Mouse (Mus musculus) spleen, postnatal 10 days (tissue): ENCODE measurements around the gene Ptpra.

ENCODE experiments used
- DNase-seq, 2 experiments: peaks; one replicate each; pipeline ENCODE4 v3.0.0; 2021 to 2022; ENCODE audit warnings: low spot score in 2 of 2

The Ptpra gene

GRCm38 (mm10) chr2:130449794-130450433 lies at the start of gene Ptpra:
Gene Ptpra (plus strand): TSS chr2:130450278.
- DNase-seq: peak; percentile 93 to 97

GRCm38 (mm10) chr2:130401891-130402290 lies 48.2 kb upstream of the Ptpra start:
- DNase-seq: no peak

- no peak for DNase-seq
These were observed 45.1 kb upstream of the Ptpra start, which contains the start of the genes Gm28372 and 1700020A23Rik for GRCm38 (mm10) chr2:130404939-130405338. Gene Gm28372 (plus strand): TSS chr2:130405239. Gene 1700020A23Rik (plus strand): TSS chr2:130405259.

GRCm38 (mm10) chr2:130406178-130406577 lies 43.9 kb upstream of the Ptpra start, which contains the start of gene Tmem239:
Gene Tmem239 (plus strand): TSS chr2:130406478.
- no peak for DNase-seq

GRCm38 (mm10) chr2:130408194-130408593 lies 41.9 kb upstream of the Ptpra start:
- no peak for DNase-seq

GRCm38 (mm10) chr2:130411558-130412495 lies 38.3 kb upstream of the Ptpra start:
- peak; percentile 62 to 83 for DNase-seq

GRCm38 (mm10) chr2:130412775-130413174 lies 37.3 kb upstream of the Ptpra start:
- DNase-seq: no peak

GRCm38 (mm10) chr2:130414094-130414856 lies 35.8 kb upstream of the Ptpra start:
- no peak for DNase-seq

- DNase-seq: no peak
These were observed 28.1 kb upstream of the Ptpra start for GRCm38 (mm10) chr2:130421781-130422620.

- DNase-seq: peak in 1 of 2 experiments; percentile 84
These were observed 26.5 kb upstream of the Ptpra start for GRCm38 (mm10) chr2:130423397-130424125.

- DNase-seq: peak; percentile 91 to 94
These were observed 25.8 kb upstream of the Ptpra start, which contains the start of the genes Vps16 and Pced1a for GRCm38 (mm10) chr2:130424126-130424853. Gene Vps16 (plus strand): TSS chr2:130424339. Gene Pced1a (minus strand): TSS chr2:130424701.

- DNase-seq: no peak
These were observed 25.0 kb upstream of the Ptpra start for GRCm38 (mm10) chr2:130425112-130425511.

GRCm38 (mm10) chr2:130429851-130430250 lies 20.2 kb upstream of the Ptpra start:
- DNase-seq: no peak

GRCm38 (mm10) chr2:130430484-130430883 lies 19.6 kb upstream of the Ptpra start:
- DNase-seq: no peak

GRCm38 (mm10) chr2:130432157-130432556 lies 17.9 kb upstream of the Ptpra start:
- DNase-seq: no peak

- DNase-seq: peak in 1 of 2 experiments; percentile 52
These were observed 16.9 kb upstream of the Ptpra start for GRCm38 (mm10) chr2:130433152-130433551.

GRCm38 (mm10) chr2:130436769-130437168 lies 13.3 kb upstream of the Ptpra start:
- DNase-seq: no peak

- peak in 1 of 2 experiments; percentile 17 for DNase-seq
These were observed 11.2 kb upstream of the Ptpra start for GRCm38 (mm10) chr2:130438861-130439260.

- DNase-seq: peak in 1 of 2 experiments; percentile 25
These were observed 10.1 kb upstream of the Ptpra start for GRCm38 (mm10) chr2:130439840-130440480.
